Mouse (Mus musculus) spleen, adult 2 months (tissue): ENCODE measurements around the gene Kpna4. TPM values are rescaled to one million over a fixed set of nuclear protein-coding genes. Genes with fewer than 3 reads are reported as not detected.

Source experiments
- DNase-seq, 2 experiments: peaks; one replicate each; pipeline versions ENCODE4 v3.0.0 to v3.0.0-alpha.2; 2012 to 2021; ENCODE audit warnings: low spot score in 2 of 2, low read depth in 1 of 2
- H3K27ac ChIP-seq: fragments of 200-500 bp; 2 replicates; pipeline ENCODE4 v1.5.1; 2012; ENCODE audit warnings: low read length, inconsistent platforms; ENCODE audit not compliant: insufficient read depth
- H3K27me3 ChIP-seq: fragments of 200-500 bp; 2 replicates; pipeline ENCODE4 v1.6.1; 2012; ENCODE audit warnings: mild to moderate bottlenecking, moderate library complexity, low read length, inconsistent platforms; ENCODE audit not compliant: control insufficient read depth, insufficient read depth
- H3K36me3 ChIP-seq: fragments of 200-500 bp; 2 replicates; pipeline ENCODE4 v1.6.1; 2012; ENCODE audit warnings: mild to moderate bottlenecking, low read length, inconsistent platforms; ENCODE audit not compliant: control insufficient read depth, insufficient read depth
- H3K4me1 ChIP-seq: fragments of 200-500 bp; 2 replicates; pipeline ENCODE4 v1.6.1; 2011; ENCODE audit warnings: inconsistent platforms; ENCODE audit not compliant: control insufficient read depth, insufficient read depth, insufficient read length
- H3K4me3 ChIP-seq: fragments of 200-500 bp; 2 replicates; pipeline ENCODE4 v1.5.1; 2011; ENCODE audit warnings: mild to moderate bottlenecking, inconsistent platforms; ENCODE audit not compliant: insufficient read depth, insufficient read length; ENCODE audit errors: extremely low read depth
- CTCF ChIP-seq: fragments of 200-500 bp; IDR thresholded peaks from 2 replicates; pipeline ENCODE4 v1.5.1; 2011; ENCODE audit warnings: mild to moderate bottlenecking, inconsistent platforms; ENCODE audit not compliant: insufficient read depth, insufficient read length, insufficient replicate concordance; ENCODE audit errors: extremely low read depth
- POLR2A ChIP-seq: fragments of 200-500 bp; IDR thresholded peaks from 2 replicates; pipeline ENCODE4 v1.6.1; 2011; ENCODE audit warnings: low read depth, low read length, inconsistent platforms
- whole genome bisulfite sequencing: fragments of 180-500 bp; shearing (Covaris S2); methylation state at CpG from one replicate; pipeline ENCODE4 v1.1.7; 2018; 5-methylcytosine and 5-hydroxymethylcytosine counted together
- polyA plus RNA-seq: library from polyadenylated mRNA; depleted of rRNA; stranded (reverse); fragments of >200 nt; gene quantifications from 2 replicates; pipeline ENCODE4 v1.2.3, GENCODE M21; 2012

Gene Kpna4
- polyA plus RNA-seq, 1 experiment: 8.2 TPM

DNA sequence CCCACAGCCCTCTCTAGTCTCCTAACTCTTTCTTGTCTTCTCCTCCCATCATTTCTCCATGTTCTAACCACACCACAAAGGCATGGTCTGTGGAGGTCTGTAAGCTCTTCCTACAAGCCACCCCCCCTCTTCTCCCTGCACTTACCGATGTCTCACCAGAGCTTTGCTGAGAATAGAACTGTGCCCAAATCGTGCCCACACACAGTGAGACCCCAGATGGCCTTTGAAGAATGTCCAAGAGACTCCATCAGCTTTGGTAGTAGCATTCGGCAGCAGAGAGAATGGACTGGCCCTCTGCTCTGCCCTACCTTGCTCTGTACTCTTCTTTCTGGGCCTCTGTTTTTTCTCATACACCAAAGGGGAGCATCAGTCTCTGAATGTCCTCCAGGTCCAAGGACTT, 71.0 kb downstream of the Kpna4 start:
- Histone ChIP-seq H3K36me3 (no peaks in the 10 kb centered on the region), H3K4me1 (no peaks in the 10 kb centered on the region), H3K27ac (no peak overlapping the region), H3K27me3 (no peaks in the 10 kb centered on the region), H3K4me3 (no peak overlapping the region)
- no peak for DNase-seq
- TF ChIP-seq POLR2A (no peak), CTCF (no peak)
- 90% methylated on average over 3 of the region's 3 CpGs for WGBS

DNA sequence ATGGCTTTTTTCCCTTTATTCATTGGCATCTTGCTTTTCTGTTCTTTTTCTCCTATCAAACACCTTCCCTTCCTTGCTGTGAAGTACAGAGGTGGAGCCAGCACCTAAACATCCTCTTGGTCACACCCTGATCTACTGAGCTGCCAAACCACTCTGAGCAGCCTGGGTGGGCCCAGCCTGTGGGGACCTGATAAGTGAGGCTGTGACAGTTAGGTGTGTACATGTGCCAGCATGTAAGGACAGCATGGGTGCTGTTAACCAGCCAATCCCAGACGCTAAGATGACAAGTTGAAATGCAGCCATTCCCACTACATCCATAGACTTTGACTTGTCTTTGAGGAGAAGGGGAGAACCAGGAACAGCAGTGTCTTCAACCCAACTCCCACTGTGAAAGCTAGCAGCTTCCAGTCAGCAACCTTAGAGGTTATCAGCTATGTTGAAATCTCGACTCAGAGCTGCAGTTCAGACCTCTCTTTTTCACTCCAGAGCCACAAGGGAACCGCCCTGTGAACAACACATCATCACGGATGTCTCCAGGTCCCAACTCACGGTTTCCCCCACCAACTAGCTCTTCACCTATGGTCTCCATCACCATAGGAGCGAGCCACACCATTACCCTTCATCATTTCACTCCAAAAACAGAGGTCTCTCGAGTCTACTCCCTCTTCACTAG, 72.0 kb downstream of the Kpna4 start:
- H3K4me1 ChIP-seq: no peaks in the 10 kb centered on the region
- H3K27ac ChIP-seq: peak overlapping the region; percentile 5; the same call in 1 of the 2 replicates
- H3K36me3 ChIP-seq: no peaks in the 10 kb centered on the region
- TF ChIP-seq POLR2A: no peak
- DNase-seq: no peak
- no peaks in the 10 kb centered on the region for H3K27me3 ChIP-seq
- 81% methylated on average over 7 of the region's 7 CpGs for WGBS
- no peak overlapping the region for H3K4me3 ChIP-seq

DNA sequence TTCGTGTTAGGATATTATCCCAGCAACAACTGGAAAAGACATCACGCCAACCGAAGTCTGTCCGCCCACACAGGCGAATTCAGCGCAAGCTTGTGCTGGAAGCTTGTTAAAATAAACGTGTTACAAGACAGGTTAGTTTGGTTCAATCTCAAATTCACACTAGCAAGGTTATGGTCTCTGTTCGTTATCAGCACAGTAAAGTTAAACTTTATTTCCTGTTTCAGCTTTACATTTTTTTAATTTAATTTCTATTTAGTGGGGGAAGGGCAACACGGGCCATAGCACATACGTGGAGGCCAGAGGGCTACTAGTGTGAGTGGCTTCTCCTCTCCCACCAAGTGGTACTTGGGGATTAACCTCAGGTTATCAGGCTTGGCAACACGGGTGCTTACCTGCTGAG, 75.0 kb downstream of the Kpna4 start:
- no peak overlapping the region for H3K27ac ChIP-seq
- TF ChIP-seq POLR2A: no peak
- no peak for TF ChIP-seq CTCF
- no peak for DNase-seq
- H3K36me3 ChIP-seq: no peaks in the 10 kb centered on the region
- no peak overlapping the region for H3K4me3 ChIP-seq
- no peaks in the 10 kb centered on the region for H3K27me3 ChIP-seq
- 82% methylated on average over 11 of the region's 11 CpGs for WGBS
- no peaks in the 10 kb centered on the region for H3K4me1 ChIP-seq

DNA sequence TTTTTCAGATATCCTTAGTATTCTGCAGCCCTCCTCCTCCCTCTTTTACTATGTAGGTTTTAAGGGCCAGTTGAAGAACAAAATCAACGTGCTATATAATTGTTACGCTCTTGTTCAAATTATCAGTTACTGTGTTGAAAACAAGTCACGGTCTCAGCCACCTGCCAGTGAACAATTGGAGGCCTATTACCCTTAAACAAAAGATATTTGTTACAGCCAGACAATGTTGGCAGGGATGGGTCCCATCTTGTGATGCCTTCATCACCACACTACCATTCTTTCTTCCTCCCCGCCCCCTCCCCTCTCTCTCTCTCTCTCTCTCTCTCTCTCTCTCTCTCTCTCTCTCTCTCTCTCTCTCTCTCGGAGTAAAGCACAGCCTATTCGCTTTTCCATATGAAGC, 77.9 kb downstream of the Kpna4 start:
- H3K27me3 ChIP-seq: no peaks in the 10 kb centered on the region
- 93% methylated on average over 6 of the region's 6 CpGs for WGBS
- H3K36me3 ChIP-seq: no peaks in the 10 kb centered on the region
- DNase-seq: no peak
- no peak for TF ChIP-seq CTCF
- TF ChIP-seq POLR2A: no peak
- no peak overlapping the region for H3K27ac ChIP-seq
- H3K4me1 ChIP-seq: no peaks in the 10 kb centered on the region; the same call in 1 of the 2 replicates
- no peak overlapping the region for H3K4me3 ChIP-seq

DNA sequence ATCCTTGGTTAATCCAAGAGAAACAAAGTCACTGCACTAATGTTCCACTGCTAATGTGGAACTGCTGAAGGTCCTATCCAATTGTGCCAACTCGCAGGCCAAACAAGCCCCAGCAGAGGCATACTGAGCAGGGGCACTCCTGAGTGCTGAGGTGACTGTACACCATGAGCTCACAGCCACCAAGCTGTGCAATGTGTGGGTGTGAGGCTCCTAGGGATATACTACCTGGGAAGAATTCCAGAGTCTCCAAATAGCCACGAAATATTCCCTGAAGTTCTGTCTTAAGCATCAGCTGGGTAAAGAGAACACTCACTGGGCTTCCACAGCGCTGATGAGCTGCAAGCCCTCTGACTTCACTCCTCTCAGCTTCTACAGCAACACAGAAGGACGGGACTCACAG, 79.2 kb downstream of the Kpna4 start:
- Histone ChIP-seq H3K27me3 (no peaks in the 10 kb centered on the region), H3K27ac (no peak overlapping the region), H3K4me1 (no peaks in the 10 kb centered on the region; the same call in none of the 2 replicates), H3K4me3 (no peak overlapping the region), H3K36me3 (no peaks in the 10 kb centered on the region; the same call in 1 of the 2 replicates)
- 95% methylated on average over 4 of the region's 4 CpGs for WGBS
- no peak for DNase-seq
- TF ChIP-seq POLR2A: no peak
- no peak for TF ChIP-seq CTCF

DNA sequence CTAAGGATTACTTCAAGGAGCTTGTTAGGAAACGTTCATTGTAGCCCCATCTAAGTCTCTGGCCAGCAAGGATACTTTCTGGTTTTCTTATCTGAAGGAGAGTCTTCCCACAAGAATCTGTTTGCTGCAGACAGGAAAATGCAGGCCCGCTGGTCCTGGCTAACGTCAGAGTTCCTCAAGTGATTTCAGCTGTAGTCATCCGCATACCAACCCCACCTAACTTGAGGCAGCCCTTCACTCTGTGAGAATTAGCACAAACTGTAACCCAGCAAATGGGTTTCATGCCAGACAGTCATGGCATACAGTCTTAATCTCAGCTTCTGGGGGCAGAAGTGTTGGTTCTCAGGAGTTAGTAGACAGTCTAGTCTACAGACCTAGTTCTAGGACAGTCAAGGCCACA, 80.4 kb downstream of the Kpna4 start:
- DNase-seq: no peak
- TF ChIP-seq POLR2A (no peak), CTCF (no peak)
- H3K36me3 ChIP-seq: peaks cover 1% of the 10 kb centered on the region; the same call in 1 of the 2 replicates
- H3K4me3 ChIP-seq: no peak overlapping the region
- H3K27ac ChIP-seq: no peak overlapping the region
- H3K4me1 ChIP-seq: no peaks in the 10 kb centered on the region; the same call in none of the 2 replicates
- 84% methylated on average over 4 of the region's 4 CpGs for WGBS
- no peaks in the 10 kb centered on the region for H3K27me3 ChIP-seq

DNA sequence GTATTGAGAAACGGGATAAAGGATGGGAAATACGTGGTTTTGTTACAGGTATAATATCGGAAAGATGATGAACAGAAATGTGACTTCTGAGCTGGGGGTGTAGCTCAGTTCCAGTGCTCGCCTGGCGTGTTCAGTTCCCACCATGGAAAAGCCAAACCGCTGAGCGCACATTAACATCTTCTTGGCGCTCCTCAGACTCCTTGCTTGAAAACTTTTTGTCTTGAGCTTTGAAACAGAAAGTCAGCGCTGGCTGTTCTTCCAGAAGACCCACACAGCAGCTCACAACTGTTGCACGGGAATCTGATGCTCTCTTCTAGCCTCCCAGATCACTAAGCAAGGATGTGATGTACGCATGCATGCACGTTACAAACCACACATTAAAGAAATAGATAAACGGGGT, 81.2 kb downstream of the Kpna4 start:
- peaks cover 1% of the 10 kb centered on the region; the same call in 1 of the 2 replicates for H3K36me3 ChIP-seq
- no peak overlapping the region for H3K27ac ChIP-seq
- H3K4me1 ChIP-seq: no peaks in the 10 kb centered on the region; the same call in none of the 2 replicates
- peak overlapping the region; percentile 2 for H3K4me3 ChIP-seq
- H3K27me3 ChIP-seq: no peaks in the 10 kb centered on the region
- WGBS: 46% methylated on average over 13 of the region's 13 CpGs
- DNase-seq: no peak
- TF ChIP-seq POLR2A (no peak), CTCF (no peak)
